Mouse (Mus musculus) lung, postnatal 0 days (tissue): ENCODE data around the gene Rassf6.

Experiments used
- CTCF ChIP-seq: IDR thresholded peaks from 2 replicates; pipeline ENCODE4 v1.5.1; 2016; ENCODE audit warnings: antibody characterized with exemption, mild to moderate bottlenecking
- EP300 ChIP-seq: IDR thresholded peaks from 2 replicates; pipeline ENCODE4 v1.6.1; 2016; ENCODE audit warnings: antibody characterized with exemption, mild to moderate bottlenecking, control low read depth

- TF ChIP-seq CTCF, result no peak
- TF ChIP-seq EP300, result no peak
Measured at GRCm38 (mm10) chr5:90571216-90571615, 69.2 kb downstream of the Rassf6 start.
